Mouse (Mus musculus) liver, postnatal 0 days (tissue): ENCODE data around the gene Pnpo. TPM values are rescaled to one million over a fixed set of nuclear protein-coding genes. Genes with fewer than 3 reads are reported as not detected.

Source experiments
- ATAC-seq: fragments of 200-750 bp; cut with Nextera tagmentation; 2 replicates; pipeline ENCODE4 v1.8.0; 2017; ENCODE audit warnings: mild to moderate bottlenecking, moderate library complexity
- DNase-seq: peaks from one replicate; pipeline ENCODE4 v3.0.0-alpha.2; 2016
- H3K27ac ChIP-seq: fragments of 300-500 bp; sonication (generic); 2 replicates; pipeline ENCODE4 v1.5.1; 2014; ENCODE audit warnings: antibody characterized with exemption, moderate library complexity, mild to moderate bottlenecking, low read depth
- H3K27me3 ChIP-seq: fragments of 300-500 bp; sonication (generic); 2 replicates; pipeline ENCODE4 v1.6.1; 2014; ENCODE audit warnings: low read length, control low read depth, mixed read lengths; ENCODE audit not compliant: insufficient read depth
- H3K36me3 ChIP-seq: fragments of 300-500 bp; sonication (generic); replicated peaks from 2 replicates; pipeline ENCODE4 v1.6.1; 2014; ENCODE audit warnings: mild to moderate bottlenecking, control low read depth, low read length, moderate library complexity, mixed read lengths; ENCODE audit not compliant: insufficient read depth
- H3K4me1 ChIP-seq: fragments of 300-500 bp; sonication (generic); 2 replicates; pipeline ENCODE4 v1.6.1; 2014; ENCODE audit warnings: antibody characterized with exemption, mild to moderate bottlenecking, control low read depth; ENCODE audit not compliant: insufficient read depth
- H3K4me2 ChIP-seq: fragments of 300-500 bp; sonication (generic); 2 replicates; pipeline ENCODE4 v1.6.1; 2014; ENCODE audit warnings: low read depth, mild to moderate bottlenecking, low read length, moderate library complexity, mixed read lengths
- H3K4me3 ChIP-seq: fragments of 300-500 bp; sonication (generic); 2 replicates; pipeline ENCODE4 v1.5.1; 2014; ENCODE audit warnings: low read depth, low read length
- H3K9ac ChIP-seq: fragments of 300-500 bp; sonication (generic); replicated peaks from 2 replicates; pipeline ENCODE4 v1.6.1; 2014; ENCODE audit warnings: mild to moderate bottlenecking, moderate library complexity
- H3K9me3 ChIP-seq: fragments of 300-500 bp; sonication (generic); 2 replicates; pipeline ENCODE4 v1.6.1; 2016; ENCODE audit warnings: mild to moderate bottlenecking, control low read depth, low read length, mixed read lengths
- CTCF ChIP-seq: sonication (generic); IDR thresholded peaks from 2 replicates; pipeline ENCODE4 v1.5.1; 2016; ENCODE audit warnings: antibody characterized with exemption, low read depth
- EP300 ChIP-seq: IDR thresholded peaks from 2 replicates; pipeline ENCODE4 v1.6.1; 2016; ENCODE audit warnings: antibody characterized with exemption, low read depth, mild to moderate bottlenecking
- whole genome bisulfite sequencing: fragments of 180-500 bp; shearing (Covaris S2); extraction: QIAGEN DNeasy Blood & Tissue Kit; methylation state at CpG from one replicate; pipeline ENCODE4 v1.1.7; 2014; ENCODE audit not compliant: insufficient replicate concordance; 5-methylcytosine and 5-hydroxymethylcytosine counted together
- polyA plus RNA-seq: library from polyadenylated mRNA; unstranded; fragments of >200 nt; fragmentation: Nextera tagmentation; extraction: Ambion mirVana; gene quantifications from 2 replicates; pipeline ENCODE4 v1.2.1, GENCODE M21; 2015

The Pnpo gene
- polyA plus RNA-seq, 1 experiment from 2014 or later, result 273 TPM

GRCm38 (mm10) chr11:96899449-96900306 lies 44.1 kb downstream of the Pnpo start:
- no peak overlapping the region for H3K4me3 ChIP-seq
- H3K9me3 ChIP-seq, result no peaks in the 10 kb centered on the region
- no peak overlapping the region for H3K9ac ChIP-seq
- no peak overlapping the region for H3K4me2 ChIP-seq
- H3K4me1 ChIP-seq, result no peaks in the 10 kb centered on the region
- no peak for ATAC-seq
- no peak overlapping the region for H3K27ac ChIP-seq
- WGBS, result 73% methylated on average over 13 of the region's 13 CpGs
- no peaks in the 10 kb centered on the region for H3K36me3 ChIP-seq
- TF ChIP-seq CTCF, result no peak
- TF ChIP-seq EP300, result no peak
- no peaks in the 10 kb centered on the region for H3K27me3 ChIP-seq
- DNase-seq, result no peak

GRCm38 (mm10) chr11:96895886-96896285 lies 47.9 kb downstream of the Pnpo start:
- H3K9ac ChIP-seq, result no peak overlapping the region
- no peaks in the 10 kb centered on the region for H3K36me3 ChIP-seq
- no peak for DNase-seq
- H3K4me3 ChIP-seq, result no peak overlapping the region
- no peak for ATAC-seq
- 59% methylated on average over 4 of the region's 4 CpGs for WGBS
- no peaks in the 10 kb centered on the region for H3K4me1 ChIP-seq
- no peaks in the 10 kb centered on the region for H3K9me3 ChIP-seq
- H3K4me2 ChIP-seq, result no peak overlapping the region
- TF ChIP-seq CTCF (no peak), EP300 (no peak)
- H3K27me3 ChIP-seq, result no peaks in the 10 kb centered on the region
- H3K27ac ChIP-seq, result no peak overlapping the region

- no peaks in the 10 kb centered on the region for H3K27me3 ChIP-seq
- H3K9me3 ChIP-seq, result no peaks in the 10 kb centered on the region
- TF ChIP-seq EP300 (no peak), CTCF (no peak)
- H3K27ac ChIP-seq, result no peak overlapping the region
- no peak overlapping the region for H3K9ac ChIP-seq
- no peak overlapping the region for H3K4me2 ChIP-seq
- H3K4me1 ChIP-seq, result no peaks in the 10 kb centered on the region
- WGBS, result 72% methylated on average over 11 of the region's 11 CpGs
- DNase-seq (no peak), ATAC-seq (no peak)
- H3K36me3 ChIP-seq, result no peaks in the 10 kb centered on the region
- H3K4me3 ChIP-seq, result no peak overlapping the region
These were observed 50.5 kb downstream of the Pnpo start for GRCm38 (mm10) chr11:96893203-96893842.

- DNase-seq (no peak), ATAC-seq (no peak)
- Histone ChIP-seq H3K27ac (no peak overlapping the region), H3K36me3 (no peaks in the 10 kb centered on the region), H3K4me3 (no peak overlapping the region), H3K9me3 (no peaks in the 10 kb centered on the region), H3K4me1 (0 out of 2 replicates have a peak, but pooled peaks cover 3% of the 10 kb centered on the region), H3K9ac (no peak overlapping the region), H3K27me3 (no peaks in the 10 kb centered on the region), H3K4me2 (no peak overlapping the region)
- no peak for TF ChIP-seq CTCF
- WGBS, result 62% methylated on average over 14 of the region's 14 CpGs
These were observed 51.8 kb downstream of the Pnpo start for GRCm38 (mm10) chr11:96891784-96892527.

Other genes with a start within 250 kb of the Pnpo start
- gene Snx11, start 166.4 kb downstream of the Pnpo start, polyA plus RNA-seq, result 7.0 and 7.5 TPM in 2 replicates
- 20.7 and 24.9 TPM in 2 replicates for gene Cbx1, start 154.9 kb downstream of the Pnpo start, polyA plus RNA-seq
- 17.6 and 22.1 TPM in 2 replicates for gene Nfe2l1, start 114.0 kb downstream of the Pnpo start, polyA plus RNA-seq
- 51.0 and 55.5 TPM in 2 replicates for gene Copz2, start 94.1 kb downstream of the Pnpo start, polyA plus RNA-seq
- gene Cdk5rap3, start 27.5 kb downstream of the Pnpo start, polyA plus RNA-seq, result 38.3 and 38.4 TPM in 2 replicates
- 10.1 and 13.9 TPM in 2 replicates for gene Prr15l, start 15.9 kb downstream of the Pnpo start, polyA plus RNA-seq
- 6.8 and 7.1 TPM in 2 replicates for gene Sp2, start 39.0 kb upstream of the Pnpo start, polyA plus RNA-seq
- 0.06 and 0.07 TPM in 2 replicates for gene Sp6, start 69.4 kb upstream of the Pnpo start, polyA plus RNA-seq
- gene Scrn2, start 86.0 kb upstream of the Pnpo start, polyA plus RNA-seq, result 20.6 and 21.2 TPM in 2 replicates
- gene Lrrc46, start 97.4 kb upstream of the Pnpo start, polyA plus RNA-seq, result 0.65 and 0.73 TPM in 2 replicates
- 34.1 and 34.5 TPM in 2 replicates for gene Mrpl10, start 97.6 kb upstream of the Pnpo start, polyA plus RNA-seq
- gene Osbpl7, start 106.6 kb upstream of the Pnpo start, polyA plus RNA-seq, result 1.8 and 2.4 TPM in 2 replicates
- gene Tbx21, start 171.3 kb upstream of the Pnpo start, polyA plus RNA-seq, result 0.27 and 0.37 TPM in 2 replicates
- gene Tbkbp1, start 207.5 kb upstream of the Pnpo start, polyA plus RNA-seq, result 1.6 and 1.8 TPM in 2 replicates
- 12.1 and 12.3 TPM in 2 replicates for gene Kpnb1, start 243.9 kb upstream of the Pnpo start, polyA plus RNA-seq